Mouse (Mus musculus): ENCODE measurements around the gene Lingo3. TPM values are rescaled to one million over a fixed set of nuclear protein-coding genes. Genes with fewer than 3 reads are reported as not detected.

Lingo3 gene
- polyA plus RNA-seq, 1 experiment from 2014 or later: 1.2 TPM

DNA sequence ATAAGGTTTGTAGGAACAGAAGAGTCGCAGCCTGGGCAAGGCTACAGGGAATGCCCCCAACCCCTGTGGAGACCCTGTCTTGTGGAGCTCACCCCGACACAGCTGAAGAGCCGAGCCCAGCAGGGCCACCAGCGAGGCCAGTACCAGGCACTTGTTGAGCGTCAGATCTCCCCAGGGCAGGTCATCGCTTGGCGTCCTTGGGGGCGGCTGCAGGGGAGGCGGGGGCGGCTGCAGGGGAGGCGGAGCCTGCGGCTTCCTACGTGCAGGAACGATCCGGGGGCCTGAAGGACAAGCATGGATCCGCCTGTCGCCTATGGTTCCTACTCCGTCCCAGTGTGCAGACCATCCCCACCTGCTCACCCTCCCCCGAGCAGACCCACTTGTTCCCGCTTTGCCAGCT is 33.8 kb downstream of the Lingo3 start:
- H3K27ac ChIP-seq (ENCODE audit: low read depth, low read length): no peak overlapping the region
- ATAC-seq (replicated peaks; ENCODE audit: low FRiP score) (no peak), DNase-seq (ENCODE audit: low spot score) (no peak)
- no peaks in the 10 kb centered on the region for H3K36me3 ChIP-seq (ENCODE audit: control insufficient read depth, insufficient read depth, low read length)
- peaks cover 30% of the 10 kb centered on the region for H3K27me3 ChIP-seq (ENCODE audit: control insufficient read depth, insufficient read depth, low read length)
- H3K9me3 ChIP-seq (ENCODE audit: control insufficient read depth, low read length): no peaks in the 10 kb centered on the region
- peaks cover 23% of the 10 kb centered on the region for H3K4me1 ChIP-seq (replicated peaks; ENCODE audit: control insufficient read depth, insufficient read depth, low read length)
- H3K4me2 ChIP-seq (ENCODE audit: low read depth, low read length, severe bottlenecking): no peak overlapping the region
- H3K9ac ChIP-seq (ENCODE audit: low read length): no peak overlapping the region
- 5% methylated on average over 20 of the region's 20 CpGs for whole genome bisulfite sequencing
- H3K4me3 ChIP-seq (ENCODE audit: low read depth, low read length): no peak overlapping the region

DNA sequence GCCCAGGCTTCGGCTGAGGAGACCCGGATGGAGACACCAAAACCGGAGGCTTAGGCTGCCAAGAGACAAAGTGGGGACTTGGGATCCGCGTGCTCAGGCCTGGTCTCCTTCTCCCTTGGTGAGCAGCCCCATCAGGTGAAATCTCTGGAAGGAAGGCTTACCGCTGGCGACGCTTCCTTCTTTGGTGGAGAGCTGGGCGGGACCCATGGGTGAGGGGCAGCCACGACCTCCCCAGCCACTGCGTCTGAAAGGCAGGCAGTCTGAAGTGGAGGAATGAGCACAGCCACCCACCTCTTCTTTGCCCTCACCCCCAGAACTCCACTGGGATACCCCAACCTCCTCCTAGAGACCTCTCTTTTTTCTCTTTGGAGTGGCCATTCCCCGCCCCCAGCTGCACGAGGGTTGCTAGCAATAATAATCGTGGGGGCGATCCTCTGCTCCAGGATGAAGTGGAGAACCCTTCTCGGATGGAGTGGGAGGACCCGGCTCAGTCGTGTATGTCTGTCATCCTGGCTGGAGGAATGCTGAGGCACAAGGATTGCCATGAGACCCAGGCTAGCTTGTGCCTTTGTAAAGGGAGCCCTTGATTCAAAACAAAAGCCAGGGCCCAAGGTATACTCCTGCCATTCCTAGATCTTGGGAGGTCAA is 34.7 kb downstream of the Lingo3 start:
- 11% methylated on average over 17 of the region's 18 CpGs for WGBS
- H3K4me2 ChIP-seq (ENCODE audit: low read depth, low read length, severe bottlenecking): peak overlapping the region; percentile 34; the same call in 1 of the 2 replicates
- H3K4me3 ChIP-seq (ENCODE audit: low read depth, low read length): no peak overlapping the region
- DNase-seq (ENCODE audit: low spot score) (no peak), ATAC-seq (replicated peaks; ENCODE audit: low FRiP score) (no peak)
- no peak overlapping the region for H3K27ac ChIP-seq (ENCODE audit: low read depth, low read length)
- no peaks in the 10 kb centered on the region for H3K9me3 ChIP-seq (ENCODE audit: control insufficient read depth, low read length)
- H3K9ac ChIP-seq (ENCODE audit: low read length): no peak overlapping the region; the same call in 1 of the 2 replicates
- no peaks in the 10 kb centered on the region; the same call in 1 of the 2 replicates for H3K36me3 ChIP-seq (ENCODE audit: control insufficient read depth, insufficient read depth, low read length)
- H3K27me3 ChIP-seq (ENCODE audit: control insufficient read depth, insufficient read depth, low read length): peaks cover 30% of the 10 kb centered on the region
- peaks cover 23% of the 10 kb centered on the region for H3K4me1 ChIP-seq (replicated peaks; ENCODE audit: control insufficient read depth, insufficient read depth, low read length)

DNA sequence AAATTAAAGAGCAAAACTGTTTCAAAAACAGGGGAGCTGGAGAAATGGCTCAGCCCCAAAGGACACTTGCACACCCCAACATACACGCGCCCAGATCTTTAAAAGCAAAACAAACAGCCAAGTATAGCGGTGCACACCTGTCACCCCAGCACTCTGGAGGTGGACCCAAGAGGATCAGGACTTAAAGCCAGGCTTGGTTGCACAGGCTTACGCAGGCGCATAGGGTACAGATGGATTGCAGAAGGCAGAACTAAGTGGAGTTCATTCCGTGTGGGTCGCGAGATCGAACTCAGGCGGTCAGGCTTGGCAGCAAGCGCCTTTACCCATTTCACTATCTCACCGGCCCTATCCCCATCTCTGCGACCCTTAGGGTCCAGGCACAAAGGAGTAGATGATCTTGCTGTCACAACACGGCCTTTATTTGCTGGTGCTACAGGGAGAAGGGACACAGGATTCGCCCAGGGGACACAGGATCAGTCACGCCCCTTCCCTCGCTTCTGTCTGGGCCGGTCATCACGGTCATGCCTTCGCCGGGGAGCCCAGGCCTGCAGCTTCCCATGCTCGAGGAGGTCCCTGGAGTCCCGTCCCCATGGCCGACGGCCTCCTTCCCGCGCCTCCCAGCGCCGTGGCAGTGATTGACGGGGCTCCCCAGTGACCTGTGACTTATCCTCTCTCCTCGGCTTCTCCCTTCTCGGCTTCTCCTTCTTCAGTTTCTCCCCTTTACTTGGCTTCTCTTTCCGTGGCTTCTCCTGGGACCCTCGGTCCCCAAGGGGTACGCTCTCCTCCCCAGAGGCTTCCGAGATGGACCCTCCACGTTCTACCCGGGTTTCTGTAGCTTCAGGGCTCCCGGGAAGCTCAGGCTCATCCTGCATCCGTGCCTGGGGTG is 35.5 kb downstream of the Lingo3 start:
- WGBS: 15% methylated on average over 39 of the region's 40 CpGs
- Histone ChIP-seq H3K36me3 (ENCODE audit: control insufficient read depth, insufficient read depth, low read length) (peaks cover 3% of the 10 kb centered on the region), H3K9me3 (ENCODE audit: control insufficient read depth, low read length) (no peaks in the 10 kb centered on the region), H3K4me3 (ENCODE audit: low read depth, low read length) (no peak overlapping the region), H3K4me2 (ENCODE audit: low read depth, low read length, severe bottlenecking) (peak overlapping the region; percentile 34; the same call in 1 of the 2 replicates), H3K9ac (ENCODE audit: low read length) (no peak overlapping the region; the same call in 1 of the 2 replicates), H3K27ac (ENCODE audit: low read depth, low read length) (no peak overlapping the region), H3K4me1 (replicated peaks; ENCODE audit: control insufficient read depth, insufficient read depth, low read length) (peaks cover 23% of the 10 kb centered on the region), H3K27me3 (ENCODE audit: control insufficient read depth, insufficient read depth, low read length) (peaks cover 30% of the 10 kb centered on the region)
- ATAC-seq (replicated peaks; ENCODE audit: low FRiP score) (no peak), DNase-seq (ENCODE audit: low spot score) (no peak)

DNA sequence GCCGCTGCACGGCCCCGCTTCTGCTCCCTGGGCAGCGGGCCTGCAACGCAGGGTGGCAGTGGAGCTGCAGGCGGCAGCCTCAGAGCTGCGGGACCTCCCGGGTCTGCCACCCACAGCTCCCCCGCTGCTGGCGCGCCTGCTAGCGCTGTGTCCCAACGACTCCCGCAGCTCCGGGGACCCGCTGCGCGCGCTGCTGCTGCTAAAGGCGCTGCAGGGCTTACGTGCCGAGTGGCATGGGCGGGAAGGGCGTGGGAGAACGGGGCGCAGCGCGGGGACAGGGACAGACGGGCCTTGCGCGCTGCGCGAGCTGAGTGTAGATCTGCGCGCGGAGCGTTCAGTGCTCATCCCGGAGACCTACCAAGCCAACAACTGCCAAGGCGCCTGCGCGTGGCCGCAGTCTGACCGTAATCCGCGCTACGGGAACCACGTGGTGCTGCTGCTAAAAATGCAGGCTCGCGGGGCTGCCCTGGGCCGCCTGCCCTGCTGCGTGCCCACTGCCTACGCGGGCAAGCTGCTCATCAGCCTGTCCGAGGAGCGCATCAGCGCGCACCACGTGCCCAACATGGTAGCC is 36.7 kb downstream of the Lingo3 start:
- peak; percentile 82 for ATAC-seq (replicated peaks; ENCODE audit: low FRiP score)
- Histone ChIP-seq H3K4me1 (replicated peaks; ENCODE audit: control insufficient read depth, insufficient read depth, low read length) (peaks cover 23% of the 10 kb centered on the region), H3K27me3 (ENCODE audit: control insufficient read depth, insufficient read depth, low read length) (peaks cover 30% of the 10 kb centered on the region), H3K36me3 (ENCODE audit: control insufficient read depth, insufficient read depth, low read length) (peaks cover 15% of the 10 kb centered on the region), H3K9ac (ENCODE audit: low read length) (peak overlapping the region; percentile 59), H3K4me2 (ENCODE audit: low read depth, low read length, severe bottlenecking) (peak overlapping the region; percentile 95), H3K27ac (ENCODE audit: low read depth, low read length) (0 out of 2 replicates have a peak overlapping the region, but pooled peaks have one; percentile 25), H3K4me3 (ENCODE audit: low read depth, low read length) (peak overlapping the region; percentile 42), H3K9me3 (ENCODE audit: control insufficient read depth, low read length) (no peaks in the 10 kb centered on the region)
- 2% methylated on average over 58 of the region's 58 CpGs for WGBS
- DNase-seq (ENCODE audit: low spot score): peak; percentile 84

DNA sequence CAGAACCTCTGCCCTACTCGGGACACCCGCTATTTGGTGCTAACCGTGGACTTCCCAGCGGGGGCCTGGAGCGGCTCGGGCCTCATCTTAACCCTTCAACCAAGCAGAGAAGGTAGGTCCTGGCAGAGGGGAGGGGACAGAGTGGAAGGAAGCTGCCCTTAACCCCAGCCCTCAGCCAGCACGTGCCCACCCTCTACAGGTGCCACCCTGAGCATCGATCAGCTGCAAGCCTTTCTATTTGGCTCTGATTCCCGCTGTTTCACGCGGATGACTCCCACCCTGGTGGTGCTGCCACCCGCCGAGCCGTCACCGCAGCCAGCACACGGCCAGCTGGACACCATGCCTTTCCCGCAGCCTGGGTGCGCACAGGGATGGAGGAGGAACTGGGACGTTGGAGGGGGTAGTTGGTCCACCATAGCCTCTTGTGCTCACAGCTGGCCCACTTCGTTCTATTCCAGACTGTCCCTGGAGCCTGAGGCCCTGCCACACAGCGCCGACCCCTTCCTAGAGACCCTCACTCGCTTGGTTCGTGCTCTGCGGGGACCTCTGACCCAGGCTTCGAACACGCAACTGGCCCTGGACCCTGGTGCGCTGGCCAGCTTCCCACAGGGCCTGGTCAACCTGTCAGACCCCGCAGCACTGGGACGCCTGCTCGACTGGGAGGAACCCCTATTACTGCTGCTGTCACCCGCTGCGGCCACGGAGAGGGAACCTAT is 37.3 kb downstream of the Lingo3 start:
- Histone ChIP-seq H3K27me3 (ENCODE audit: control insufficient read depth, insufficient read depth, low read length) (peaks cover 30% of the 10 kb centered on the region), H3K9ac (ENCODE audit: low read length) (peak overlapping the region; percentile 59), H3K4me3 (ENCODE audit: low read depth, low read length) (peak overlapping the region; percentile 42), H3K4me2 (ENCODE audit: low read depth, low read length, severe bottlenecking) (peak overlapping the region; percentile 95), H3K27ac (ENCODE audit: low read depth, low read length) (no peak overlapping the region), H3K4me1 (replicated peaks; ENCODE audit: control insufficient read depth, insufficient read depth, low read length) (peaks cover 23% of the 10 kb centered on the region), H3K9me3 (ENCODE audit: control insufficient read depth, low read length) (no peaks in the 10 kb centered on the region), H3K36me3 (ENCODE audit: control insufficient read depth, insufficient read depth, low read length) (peaks cover 15% of the 10 kb centered on the region)
- 40% methylated on average over 34 of the region's 34 CpGs for WGBS
- ATAC-seq (replicated peaks; ENCODE audit: low FRiP score) (no peak; the same call in 1 of the 2 replicates), DNase-seq (ENCODE audit: low spot score) (no peak)

DNA sequence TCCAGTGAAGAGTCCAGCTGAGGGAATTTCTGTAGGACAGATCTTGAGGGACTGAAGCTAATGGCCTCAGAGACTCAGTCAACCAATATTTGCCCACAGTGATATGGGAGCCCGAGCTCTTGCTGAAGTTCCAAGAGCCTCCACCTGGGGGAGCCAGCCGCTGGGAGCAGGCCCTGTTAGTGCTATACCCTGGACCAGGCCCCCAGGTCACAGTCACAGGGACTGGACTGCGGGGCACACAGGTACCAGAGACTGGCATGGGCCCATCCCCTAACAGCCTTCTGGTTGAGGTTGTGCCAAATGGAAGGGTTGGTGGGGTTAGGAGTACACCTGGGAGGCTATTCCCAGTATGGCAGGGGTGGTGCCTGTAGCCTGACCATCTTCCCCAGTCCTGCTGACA is 37.9 kb downstream of the Lingo3 start:
- H3K4me1 ChIP-seq (replicated peaks; ENCODE audit: control insufficient read depth, insufficient read depth, low read length): peaks cover 23% of the 10 kb centered on the region
- H3K4me3 ChIP-seq (ENCODE audit: low read depth, low read length): no peak overlapping the region
- peaks cover 15% of the 10 kb centered on the region for H3K36me3 ChIP-seq (ENCODE audit: control insufficient read depth, insufficient read depth, low read length)
- H3K4me2 ChIP-seq (ENCODE audit: low read depth, low read length, severe bottlenecking): no peak overlapping the region
- no peaks in the 10 kb centered on the region for H3K9me3 ChIP-seq (ENCODE audit: control insufficient read depth, low read length)
- DNase-seq (ENCODE audit: low spot score) (peak; percentile 89), ATAC-seq (replicated peaks; ENCODE audit: low FRiP score) (peak; percentile 44; the same call in 1 of the 2 replicates)
- no peak overlapping the region for H3K27ac ChIP-seq (ENCODE audit: low read depth, low read length)
- no peak overlapping the region for H3K9ac ChIP-seq (ENCODE audit: low read length)
- 11% methylated on average over 3 of the region's 3 CpGs for WGBS
- H3K27me3 ChIP-seq (ENCODE audit: control insufficient read depth, insufficient read depth, low read length): peaks cover 30% of the 10 kb centered on the region

DNA sequence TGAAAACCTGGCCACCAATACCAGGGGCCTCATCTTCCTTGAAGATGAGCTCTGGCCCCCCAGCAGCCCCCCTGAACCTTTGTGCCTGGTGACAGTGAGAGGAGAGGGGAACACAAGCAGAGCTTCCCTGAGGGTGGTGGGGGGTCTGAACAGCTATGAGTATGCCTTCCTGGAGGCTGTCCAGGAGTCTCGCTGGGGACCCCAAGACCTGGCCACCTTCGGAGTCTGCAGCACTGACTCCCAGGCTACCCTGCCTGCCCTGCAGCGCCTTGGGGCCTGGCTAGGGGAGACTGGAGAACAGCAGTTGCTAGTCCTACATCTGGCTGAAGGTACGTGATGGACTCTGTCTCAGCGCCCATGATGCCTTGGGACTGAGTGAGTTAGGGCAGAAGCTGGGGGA is 38.5 kb downstream of the Lingo3 start:
- Histone ChIP-seq H3K27me3 (ENCODE audit: control insufficient read depth, insufficient read depth, low read length) (peaks cover 26% of the 10 kb centered on the region), H3K9me3 (ENCODE audit: control insufficient read depth, low read length) (no peaks in the 10 kb centered on the region), H3K4me1 (replicated peaks; ENCODE audit: control insufficient read depth, insufficient read depth, low read length) (peaks cover 23% of the 10 kb centered on the region), H3K9ac (ENCODE audit: low read length) (no peak overlapping the region), H3K36me3 (ENCODE audit: control insufficient read depth, insufficient read depth, low read length) (peaks cover 15% of the 10 kb centered on the region), H3K27ac (ENCODE audit: low read depth, low read length) (no peak overlapping the region), H3K4me2 (ENCODE audit: low read depth, low read length, severe bottlenecking) (no peak overlapping the region), H3K4me3 (ENCODE audit: low read depth, low read length) (no peak overlapping the region)
- WGBS: 83% methylated on average over 5 of the region's 5 CpGs
- DNase-seq (ENCODE audit: low spot score): no peak
- no peak for ATAC-seq (replicated peaks; ENCODE audit: low FRiP score)

DNA sequence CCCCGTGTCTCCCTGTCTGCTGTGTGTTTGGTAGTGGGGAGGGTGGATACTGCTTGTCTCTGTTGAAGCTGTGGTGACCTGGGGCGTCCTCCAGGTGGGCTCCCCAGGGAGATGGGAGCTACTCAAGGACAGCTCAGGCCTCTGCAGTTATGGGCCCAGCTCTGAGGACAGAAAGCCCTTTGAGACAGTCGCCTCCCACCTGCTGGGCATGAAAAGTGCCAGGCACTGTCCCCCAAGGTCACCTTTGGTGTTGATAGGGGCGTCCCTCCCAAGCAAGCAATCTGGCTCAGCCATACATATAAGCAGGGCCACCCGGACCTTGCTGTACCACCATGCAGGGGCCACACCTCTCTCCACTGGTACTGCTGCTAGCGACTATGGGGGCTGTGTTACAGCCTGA is 38.9 kb downstream of the Lingo3 start, which contains the start of gene Amh:
Amh (plus strand) TSS at position 328 of the 400 bp plus-strand sequence.
- H3K9me3 ChIP-seq (ENCODE audit: control insufficient read depth, low read length): no peaks in the 10 kb centered on the region
- peaks cover 15% of the 10 kb centered on the region for H3K36me3 ChIP-seq (ENCODE audit: control insufficient read depth, insufficient read depth, low read length)
- DNase-seq (ENCODE audit: low spot score): no peak
- no peak within 1 kb of the TSS for H3K9ac ChIP-seq (ENCODE audit: low read length)
- H3K27ac ChIP-seq (ENCODE audit: low read depth, low read length): no peak within 1 kb of the TSS
- 69% methylated on average over 6 of the region's 6 CpGs for WGBS
- H3K27me3 ChIP-seq (ENCODE audit: control insufficient read depth, insufficient read depth, low read length): peaks cover 24% of the 10 kb centered on the region
- H3K4me1 ChIP-seq (replicated peaks; ENCODE audit: control insufficient read depth, insufficient read depth, low read length): peaks cover 25% of the 10 kb centered on the region
- no peak for ATAC-seq (replicated peaks; ENCODE audit: low FRiP score)
- H3K4me2 ChIP-seq (ENCODE audit: low read depth, low read length, severe bottlenecking): no peak within 1 kb of the TSS
- H3K4me3 ChIP-seq (ENCODE audit: low read depth, low read length): no peak within 1 kb of the TSS

Data from forebrain, embryonic 11.5 days (tissue).